Mouse (Mus musculus): ENCODE measurements around the gene Stk16.

GRCm38 (mm10) chr1:75216797-75217585, 6.4 kb downstream of the Stk16 start:
- TF ChIP-seq POLR2A (IDR thresholded peaks at IDR 0.05; ENCODE audit: insufficient read depth, low read depth, low read length) (no peak), CTCF (IDR thresholded peaks at IDR 0.05; ENCODE audit: insufficient read depth, low read depth, low read length) (no peak)
